8 mouse cellular contexts compared by ENCODE assay signal in genomic region chr17:32809544-32810374, GRCm38 (mm10). TPM values are rescaled to one million over a fixed set of nuclear protein-coding genes. Genes with fewer than 3 reads are reported as not detected.
DNase-seq lines count a peak whose midpoint lies in the region; ATAC-seq and TF ChIP-seq lines count a peak whose summit lies in the region.
"Had no signal": no experiment of that assay in that cellular context is flagged by ENCODE, and none has a peak within 500 bp of the region (broad histone marks: within the 10 kb centered on the region; RNA-seq: fewer than 3 reads in every experiment).

Gene Zfp811 (minus strand): TSS chr17:32809931.

- TF ChIP-seq CTCF in embryonic fibroblast, embryonic 13.5 days (IDR thresholded peaks at IDR 0.05; ENCODE audit: borderline replicate concordance, insufficient read depth, low read length), result no peak

- H3K4me1 ChIP-seq in embryonic fibroblast, embryonic 13.5 days (ENCODE audit: control insufficient read depth, insufficient read depth, low read length), result no peaks in the 10 kb centered on the region; the same call in 1 of the 2 replicates
- H3K4me1 ChIP-seq in hindbrain, embryonic 12.5 days, result peaks cover 32% of the 10 kb centered on the region
- peaks cover 23% of the 10 kb centered on the region; the same call in 1 of the 2 replicates for H3K4me1 ChIP-seq in neural tube, embryonic 12.5 days

- peak within 1 kb of the TSS; percentile 68 for H3K4me2 ChIP-seq in hindbrain, embryonic 12.5 days (replicated peaks)
- H3K4me2 ChIP-seq in neural tube, embryonic 12.5 days (replicated peaks), result peak within 1 kb of the TSS; percentile 66

- intact Hi-C loops in left cerebral cortex, postnatal 14 days (cut with DNase I), result no loop called here

- peaks cover 3% of the 10 kb centered on the region; the same call in 1 of the 2 replicates for H3K36me3 ChIP-seq in hindbrain, embryonic 12.5 days
- H3K36me3 ChIP-seq in neural tube, embryonic 12.5 days, result peaks cover 1% of the 10 kb centered on the region; the same call in 1 of the 2 replicates

- no peak for TF ChIP-seq POLR2A in embryonic fibroblast, embryonic 13.5 days (IDR thresholded peaks at IDR 0.05; ENCODE audit: low read depth, low read length)

- no peaks in the 10 kb centered on the region for H3K27me3 ChIP-seq in hindbrain, embryonic 12.5 days
- H3K27me3 ChIP-seq in neural tube, embryonic 12.5 days (replicated peaks), result no peaks in the 10 kb centered on the region

- under 1% methylated on average over 16 of the region's 17 CpGs for WGBS in hindbrain, embryonic 12.5 days
- WGBS in neural tube, embryonic 12.5 days, result 1% methylated on average over 17 of the region's 17 CpGs

- DNase-seq in Muller cell, postnatal 12 days (ENCODE audit: inconsistent ontology term), result peak; percentile 75
- DNase-seq in adrenal gland, postnatal 36 days, result peak; percentile 6 to 10
- DNase-seq in left cerebral cortex, postnatal 14 days (ENCODE audit: low spot score in 2 of 2), result peak; percentile 75 to 88

- peak within 1 kb of the TSS; percentile 83 for H3K9ac ChIP-seq in hindbrain, embryonic 12.5 days
- peak within 1 kb of the TSS; percentile 74 for H3K9ac ChIP-seq in neural tube, embryonic 12.5 days

- peak; percentile 92 for ATAC-seq in hindbrain, embryonic 12.5 days (ENCODE audit: low FRiP score)
- ATAC-seq in neural tube, embryonic 12.5 days (ENCODE audit: low FRiP score, low read depth), result peak; percentile 94
- ATAC-seq in megakaryocyte-erythroid progenitor cell, adult 5-6 weeks (replicated peaks; ENCODE audit: low FRiP score, low TSS enrichment, poor library complexity, severe bottlenecking), result no peak

- H3K4me3 ChIP-seq in embryonic fibroblast, embryonic 13.5 days (ENCODE audit: insufficient read depth, low read length), result peak within 1 kb of the TSS; percentile 39
- peak within 1 kb of the TSS; percentile 67 for H3K4me3 ChIP-seq in hindbrain, embryonic 12.5 days
- H3K4me3 ChIP-seq in neural tube, embryonic 12.5 days, result peak within 1 kb of the TSS; percentile 52
- H3K4me3 ChIP-seq: heart, adult 2 months had no signal

- no peak within 1 kb of the TSS for H3K27ac ChIP-seq in embryonic fibroblast, embryonic 13.5 days (ENCODE audit: insufficient read depth, low read length)
- peak within 1 kb of the TSS; percentile 96 for H3K27ac ChIP-seq in hindbrain, embryonic 12.5 days
- peak within 1 kb of the TSS; percentile 88 for H3K27ac ChIP-seq in neural tube, embryonic 12.5 days
- H3K27ac ChIP-seq: heart, adult 2 months had no signal

- H3K9me3 ChIP-seq in hindbrain, embryonic 12.5 days (replicated peaks), result no peaks in the 10 kb centered on the region
- no peaks in the 10 kb centered on the region for H3K9me3 ChIP-seq in neural tube, embryonic 12.5 days

RNA-seq across cellular contexts. Expression of gene Zfp811, which starts in this region (rescaled TPM):
- under 1 TPM; 0.59 to 0.76 TPM for total RNA-seq in adrenal gland, postnatal 36 days (2021)
- polyA plus RNA-seq in embryonic fibroblast, embryonic 13.5 days (2011; ENCODE audit: insufficient read length, low read depth, missing spikeins), result 1.6 and 2.1 TPM in 2 replicates
- 42.9 and 46.4 TPM in 2 replicates for polyA plus RNA-seq in hindbrain, embryonic 12.5 days (2016; fragmentation: Nextera tagmentation; extraction: Ambion mirVana)
- total RNA-seq in left cerebral cortex, postnatal 14 days (2021), result 1 to 10 TPM; 8.0 to 8.5 TPM
- polyA plus RNA-seq in neural tube, embryonic 12.5 days (2016; fragmentation: Nextera tagmentation; extraction: Ambion mirVana), result 43.4 and 44.3 TPM in 2 replicates
- not detected in 2 replicates for total RNA-seq in megakaryocyte-erythroid progenitor cell, adult 5-6 weeks (2014; fragmentation: Nextera tagmentation)
- 0.11 TPM in 1 of 2 replicates, not detected in the other for total RNA-seq in megakaryocyte-erythroid progenitor cell, adult 5-6 weeks (2017)

Comparison
In these comparisons a context has a peak if more than half of its experiments do, and no peak if none do; other contexts are left out.
1. RNA of gene Zfp811 (total RNA-seq): 8.0 to 8.5 TPM in left cerebral cortex, postnatal 14 days; 0.59 to 0.76 TPM in adrenal gland, postnatal 36 days and 0.11 TPM in megakaryocyte-erythroid progenitor cell, adult 5-6 weeks; every median in the first group is over 4 times any median in the second.
2. RNA of gene Zfp811 (polyA plus RNA-seq): 42.9 to 46.4 TPM in hindbrain, embryonic 12.5 days and 43.4 to 44.3 TPM in neural tube, embryonic 12.5 days; 1.6 to 2.1 TPM in embryonic fibroblast, embryonic 13.5 days; every median in the first group is over 10 times any median in the second.
3. Peak in DNase-seq in adrenal gland, postnatal 36 days; RNA of the gene not detected or under 1 TPM.
4. DNase-seq: peak in every context shown above with its lines; median percentile 82 in left cerebral cortex, postnatal 14 days; 75 in Muller cell, postnatal 12 days; 8 in adrenal gland, postnatal 36 days.
5. Peak in every context shown above with its lines, with median percentiles within 50 percentile points of each other: H3K4me3 ChIP-seq.